Mouse (Mus musculus): ENCODE data around the gene Hist1h2bf.
"Not testable (repeated sequence)": the region's sequence is repeated elsewhere in the genome, so short reads cannot be mapped to it uniquely, and the experiment has no call there.

DNA sequence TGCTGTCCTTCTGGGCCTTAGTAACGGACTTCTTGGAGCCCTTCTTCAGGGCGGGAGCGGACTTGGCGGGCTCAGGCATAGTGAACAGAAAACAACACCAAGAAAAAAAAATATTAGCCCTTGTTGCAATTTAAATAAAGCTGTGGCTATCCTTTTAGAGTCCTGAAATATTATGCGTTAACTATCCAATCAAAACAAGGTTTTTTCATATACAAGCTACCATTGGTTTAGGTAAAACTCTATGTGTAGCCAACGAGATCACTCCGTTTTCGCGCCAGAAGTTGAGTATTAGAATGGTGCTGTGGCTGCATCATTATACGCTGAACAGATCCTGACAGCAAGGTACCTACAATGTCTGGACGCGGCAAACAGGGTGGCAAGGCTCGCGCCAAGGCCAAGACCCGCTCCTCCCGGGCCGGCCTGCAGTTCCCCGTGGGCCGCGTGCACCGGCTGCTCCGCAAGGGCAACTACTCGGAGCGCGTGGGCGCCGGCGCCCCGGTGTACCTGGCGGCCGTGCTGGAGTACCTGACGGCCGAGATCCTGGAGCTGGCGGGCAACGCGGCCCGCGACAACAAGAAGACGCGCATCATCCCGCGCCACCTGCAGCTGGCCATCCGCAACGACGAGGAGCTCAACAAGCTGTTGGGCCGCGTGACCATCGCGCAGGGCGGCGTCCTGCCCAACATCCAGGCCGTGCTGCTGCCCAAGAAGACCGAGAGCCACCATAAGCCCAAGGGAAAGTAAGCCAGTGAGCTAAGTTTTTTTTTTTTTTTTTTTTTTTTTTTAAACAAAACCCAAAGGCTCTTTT is 40.2 kb downstream of the Hist1h2bf start, which contains the start of gene Hist1h2af:
- TF ChIP-seq POLR2A, EP300 (IDR thresholded peaks at IDR 0.05; ENCODE audit: insufficient read depth, low read depth, low read length): not testable (repeated sequence)
- TF ChIP-seq CTCF (IDR thresholded peaks at IDR 0.05) = peak; percentile 34
